Mouse (Mus musculus) heart, embryonic 13.5 days (tissue): ENCODE results near the gene Kcnk10. TPM values are rescaled to one million over a fixed set of nuclear protein-coding genes. Genes with fewer than 3 reads are reported as not detected.

Experiments used
- ATAC-seq: fragments of 200-750 bp; cut with Nextera tagmentation; 2 replicates; pipeline ENCODE4 v1.8.0; 2017; ENCODE audit warnings: moderate TSS enrichment; ENCODE audit not compliant: insufficient number of reproducible peaks, low FRiP score, low TSS enrichment; ENCODE audit errors: extremely low read depth
- H3K27ac ChIP-seq: fragments of 300-500 bp; sonication (generic); replicated peaks from 2 replicates; pipeline ENCODE4 v1.5.1; 2015; ENCODE audit warnings: moderate library complexity, mild to moderate bottlenecking, inconsistent platforms
- H3K27me3 ChIP-seq: fragments of 300-500 bp; sonication (generic); replicated peaks from 2 replicates; pipeline ENCODE4 v1.6.1; 2015; ENCODE audit warnings: mild to moderate bottlenecking, inconsistent platforms
- H3K36me3 ChIP-seq: fragments of 300-500 bp; sonication (generic); 2 replicates; pipeline ENCODE4 v1.6.1; 2015; ENCODE audit warnings: mild to moderate bottlenecking, inconsistent platforms
- H3K4me1 ChIP-seq: fragments of 300-500 bp; sonication (generic); 2 replicates; pipeline ENCODE4 v1.6.1; 2015; ENCODE audit warnings: inconsistent platforms
- H3K4me2 ChIP-seq: fragments of 300-500 bp; sonication (generic); 2 replicates; pipeline ENCODE4 v1.6.1; 2015; ENCODE audit warnings: inconsistent platforms, mild to moderate bottlenecking, moderate library complexity
- H3K4me3 ChIP-seq: fragments of 300-500 bp; sonication (generic); 2 replicates; pipeline ENCODE4 v1.5.1; 2015; ENCODE audit warnings: moderate library complexity, mild to moderate bottlenecking, inconsistent platforms
- H3K9ac ChIP-seq: fragments of 300-500 bp; sonication (generic); 2 replicates; pipeline ENCODE4 v1.6.1; 2015; ENCODE audit warnings: inconsistent platforms, mild to moderate bottlenecking, moderate library complexity
- H3K9me3 ChIP-seq: fragments of 300-500 bp; sonication (generic); 2 replicates; pipeline ENCODE4 v1.6.1; 2016; ENCODE audit warnings: inconsistent platforms
- WGBS: fragments of 180-500 bp; shearing (Covaris S2); methylation state at CpG from one replicate; pipeline ENCODE4 v1.1.7; 2015; ENCODE audit warnings: mixed read lengths; 5-methylcytosine and 5-hydroxymethylcytosine counted together
- polyA plus RNA-seq: library from polyadenylated mRNA; unstranded; fragments of >200 nt; fragmentation: Nextera tagmentation; extraction: Ambion mirVana; gene quantifications from 2 replicates; pipeline ENCODE4 v1.2.1, GENCODE M21; 2015

The Kcnk10 gene
- polyA plus RNA-seq, 1 experiment from 2014 or later: 0.08 TPM

- H3K4me2 ChIP-seq: no peak overlapping the region
- H3K27ac ChIP-seq: no peak overlapping the region
- no peaks in the 10 kb centered on the region for H3K36me3 ChIP-seq
- no peak for ATAC-seq
- H3K27me3 ChIP-seq: no peaks in the 10 kb centered on the region
- H3K9me3 ChIP-seq: no peaks in the 10 kb centered on the region
- no peak overlapping the region for H3K9ac ChIP-seq
- H3K4me3 ChIP-seq: no peak overlapping the region
- H3K4me1 ChIP-seq: no peaks in the 10 kb centered on the region
- 66% methylated on average over 2 of the region's 2 CpGs for WGBS
Observed at GRCm38 (mm10) chr12:98481460-98481859, 96.7 kb downstream of the Kcnk10 start.

- Histone ChIP-seq H3K36me3 (no peaks in the 10 kb centered on the region), H3K4me3 (no peak overlapping the region), H3K4me2 (no peak overlapping the region), H3K27ac (no peak overlapping the region), H3K9me3 (no peaks in the 10 kb centered on the region), H3K27me3 (no peaks in the 10 kb centered on the region), H3K4me1 (no peaks in the 10 kb centered on the region), H3K9ac (no peak overlapping the region)
- WGBS: 72% methylated on average over 5 of the region's 5 CpGs
- no peak for ATAC-seq
Observed at GRCm38 (mm10) chr12:98481048-98481447, 97.1 kb downstream of the Kcnk10 start.

- no peak overlapping the region for H3K9ac ChIP-seq
- H3K4me2 ChIP-seq: no peak overlapping the region
- no peaks in the 10 kb centered on the region for H3K4me1 ChIP-seq
- WGBS: 61% methylated on average over 8 of the region's 8 CpGs
- no peaks in the 10 kb centered on the region for H3K27me3 ChIP-seq
- no peak overlapping the region for H3K4me3 ChIP-seq
- H3K9me3 ChIP-seq: no peaks in the 10 kb centered on the region
- no peak overlapping the region for H3K27ac ChIP-seq
- no peaks in the 10 kb centered on the region for H3K36me3 ChIP-seq
- ATAC-seq: no peak
Observed at GRCm38 (mm10) chr12:98477673-98478461, 100.2 kb downstream of the Kcnk10 start.

GRCm38 (mm10) chr12:98471232-98471631 lies 106.9 kb downstream of the Kcnk10 start:
- no peak overlapping the region for H3K4me3 ChIP-seq
- no peaks in the 10 kb centered on the region for H3K4me1 ChIP-seq
- no peak overlapping the region for H3K4me2 ChIP-seq
- H3K27me3 ChIP-seq: no peaks in the 10 kb centered on the region
- no peak overlapping the region for H3K9ac ChIP-seq
- WGBS: 60% methylated on average over 5 of the region's 5 CpGs
- H3K36me3 ChIP-seq: no peaks in the 10 kb centered on the region
- ATAC-seq: no peak
- no peak overlapping the region for H3K27ac ChIP-seq
- no peaks in the 10 kb centered on the region for H3K9me3 ChIP-seq

DNA sequence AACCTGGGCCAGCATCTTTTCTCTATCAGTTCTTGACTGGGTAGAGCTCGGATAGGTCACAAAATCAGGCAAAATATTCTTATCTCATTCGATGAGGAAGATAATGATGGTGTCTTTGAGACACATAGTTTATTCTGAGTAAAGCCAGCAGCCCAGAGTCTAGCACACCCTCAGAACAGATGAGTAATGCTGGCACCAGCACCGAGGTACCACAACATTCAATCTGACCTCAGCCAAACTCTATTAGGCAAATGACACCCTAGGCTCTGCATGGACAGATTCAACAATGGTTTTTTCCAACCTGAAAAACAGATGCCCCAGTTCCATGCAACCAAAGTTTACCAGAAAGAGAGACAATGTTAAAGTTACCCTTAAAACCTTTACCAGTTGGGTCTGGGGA lies 108.0 kb downstream of the Kcnk10 start:
- WGBS: 64% methylated on average over 3 of the region's 3 CpGs
- no peak overlapping the region for H3K9ac ChIP-seq
- ATAC-seq: no peak
- H3K9me3 ChIP-seq: no peaks in the 10 kb centered on the region
- H3K4me2 ChIP-seq: no peak overlapping the region
- H3K36me3 ChIP-seq: no peaks in the 10 kb centered on the region
- H3K4me3 ChIP-seq: no peak overlapping the region
- no peaks in the 10 kb centered on the region for H3K4me1 ChIP-seq
- H3K27me3 ChIP-seq: no peaks in the 10 kb centered on the region
- H3K27ac ChIP-seq: no peak overlapping the region

DNA sequence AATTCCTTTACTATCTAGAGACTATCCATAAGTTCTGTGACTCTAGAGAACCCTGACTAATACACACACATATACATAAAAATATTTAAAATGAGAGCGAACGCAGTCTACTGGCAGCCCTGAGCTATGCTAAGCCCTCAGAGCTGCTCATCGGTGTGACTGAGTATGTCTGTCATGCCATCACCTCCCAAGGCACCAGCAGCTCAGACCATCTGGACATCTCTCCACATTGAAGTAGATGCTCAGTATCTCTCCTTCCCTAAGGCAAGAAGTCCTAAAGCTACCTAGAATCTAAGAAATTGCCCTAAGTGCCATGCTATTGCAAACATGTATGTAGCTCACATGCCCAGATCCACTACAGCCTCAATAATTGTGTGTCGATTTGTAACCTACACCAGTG lies 110.3 kb downstream of the Kcnk10 start:
- no peak for ATAC-seq
- H3K4me2 ChIP-seq: no peak overlapping the region
- no peak overlapping the region for H3K27ac ChIP-seq
- no peaks in the 10 kb centered on the region for H3K27me3 ChIP-seq
- no peaks in the 10 kb centered on the region for H3K4me1 ChIP-seq
- no peak overlapping the region for H3K4me3 ChIP-seq
- no peaks in the 10 kb centered on the region for H3K36me3 ChIP-seq
- no peak overlapping the region for H3K9ac ChIP-seq
- 89% methylated on average over 4 of the region's 4 CpGs for WGBS
- H3K9me3 ChIP-seq: no peaks in the 10 kb centered on the region

DNA sequence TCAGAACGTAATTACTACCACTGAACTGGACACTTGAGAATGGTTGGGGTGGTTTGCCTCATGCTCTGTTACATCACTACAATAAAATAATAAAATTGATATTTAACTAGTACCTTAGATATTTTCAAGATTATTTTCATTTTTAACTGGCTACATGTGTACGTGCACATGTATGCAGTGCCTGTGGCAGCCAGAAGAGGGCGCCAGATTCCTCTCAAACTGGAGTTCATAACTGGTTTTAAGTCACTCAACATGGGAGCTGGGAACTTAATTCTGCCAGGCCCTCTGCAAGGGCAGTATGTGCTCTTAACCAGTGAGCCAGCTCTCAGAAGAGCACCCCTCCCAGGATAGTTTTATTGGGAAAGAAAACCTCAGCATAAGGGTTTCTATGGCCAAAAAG lies 118.2 kb downstream of the Kcnk10 start:
- no peak for ATAC-seq
- 44% methylated on average over 3 of the region's 3 CpGs for WGBS
- Histone ChIP-seq H3K27ac (no peak overlapping the region), H3K9me3 (no peaks in the 10 kb centered on the region), H3K4me1 (no peaks in the 10 kb centered on the region), H3K27me3 (no peaks in the 10 kb centered on the region), H3K36me3 (no peaks in the 10 kb centered on the region), H3K4me3 (no peak overlapping the region), H3K9ac (no peak overlapping the region), H3K4me2 (no peak overlapping the region)

DNA sequence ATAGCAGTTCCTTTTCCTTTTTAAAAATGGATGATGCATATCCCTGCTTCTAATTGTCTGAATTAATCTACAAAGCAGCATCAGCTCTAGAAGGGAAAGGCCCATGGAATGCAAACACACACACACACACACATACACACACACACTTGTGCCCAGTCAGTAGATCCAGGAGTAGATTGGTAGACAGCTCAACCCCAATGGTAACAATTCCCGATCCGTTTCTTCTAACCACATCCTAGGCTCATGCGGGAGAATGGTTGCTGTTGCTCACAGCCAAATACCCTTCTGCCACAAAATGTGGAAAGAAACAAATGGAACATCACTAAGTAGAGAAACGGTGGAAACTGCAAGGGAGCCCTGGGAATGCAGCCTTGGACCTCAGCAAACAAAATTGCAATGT lies 119.2 kb downstream of the Kcnk10 start:
- no peaks in the 10 kb centered on the region for H3K9me3 ChIP-seq
- WGBS: 73% methylated on average over 4 of the region's 4 CpGs
- H3K27ac ChIP-seq: no peak overlapping the region
- no peaks in the 10 kb centered on the region for H3K27me3 ChIP-seq
- H3K36me3 ChIP-seq: no peaks in the 10 kb centered on the region
- H3K4me2 ChIP-seq: no peak overlapping the region
- no peak overlapping the region for H3K4me3 ChIP-seq
- no peak for ATAC-seq
- no peaks in the 10 kb centered on the region for H3K4me1 ChIP-seq
- H3K9ac ChIP-seq: no peak overlapping the region

DNA sequence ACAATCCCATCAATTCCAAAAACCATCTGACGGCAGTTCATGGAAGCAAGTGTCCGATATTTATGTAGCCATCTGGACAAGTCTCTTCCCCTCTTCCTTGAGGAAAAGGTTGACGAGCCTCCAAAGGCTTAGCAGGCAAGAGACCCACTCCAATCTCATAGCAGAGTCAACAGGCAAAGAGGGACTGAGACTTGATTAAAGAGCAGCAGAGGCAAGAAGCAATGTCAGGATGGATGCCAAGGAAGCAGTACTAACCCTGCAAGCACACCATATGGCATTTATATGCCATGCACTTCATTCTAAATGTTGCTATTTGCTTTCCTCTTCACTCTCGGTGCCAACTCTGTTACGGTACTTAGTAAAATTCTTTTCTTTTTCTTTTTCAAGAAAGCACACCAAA lies 119.6 kb downstream of the Kcnk10 start:
- Histone ChIP-seq H3K4me1 (no peaks in the 10 kb centered on the region), H3K9me3 (no peaks in the 10 kb centered on the region), H3K27me3 (no peaks in the 10 kb centered on the region), H3K4me3 (no peak overlapping the region), H3K27ac (no peak overlapping the region), H3K4me2 (no peak overlapping the region), H3K36me3 (no peaks in the 10 kb centered on the region), H3K9ac (no peak overlapping the region)
- ATAC-seq: no peak
- whole genome bisulfite sequencing: 79% methylated on average over 5 of the region's 5 CpGs

DNA sequence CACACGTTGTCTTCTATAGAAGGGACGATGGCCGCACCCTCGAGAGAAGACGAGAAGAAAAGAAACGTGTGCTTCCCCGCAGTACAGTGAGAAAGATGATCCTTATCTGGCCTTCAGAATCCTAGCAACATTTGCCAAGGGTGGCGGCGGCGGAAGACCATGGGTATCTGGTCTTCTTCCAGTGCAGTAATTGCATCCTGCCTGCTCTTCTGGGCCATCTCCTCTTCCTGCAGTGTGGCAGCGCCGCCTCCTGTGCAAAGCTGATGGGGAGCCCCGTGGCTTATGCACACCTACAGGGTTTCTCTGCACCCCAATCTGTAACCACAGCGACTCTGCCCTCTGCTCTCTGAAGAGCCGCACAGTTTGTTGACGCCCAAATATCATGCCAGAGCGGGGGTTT lies 124.9 kb downstream of the Kcnk10 start:
- no peaks in the 10 kb centered on the region for H3K4me1 ChIP-seq
- no peaks in the 10 kb centered on the region for H3K27me3 ChIP-seq
- no peak overlapping the region for H3K4me3 ChIP-seq
- H3K9me3 ChIP-seq: no peaks in the 10 kb centered on the region
- no peak for ATAC-seq
- no peak overlapping the region for H3K9ac ChIP-seq
- H3K27ac ChIP-seq: no peak overlapping the region
- H3K36me3 ChIP-seq: no peaks in the 10 kb centered on the region
- WGBS: 80% methylated on average over 17 of the region's 17 CpGs
- no peak overlapping the region for H3K4me2 ChIP-seq

DNA sequence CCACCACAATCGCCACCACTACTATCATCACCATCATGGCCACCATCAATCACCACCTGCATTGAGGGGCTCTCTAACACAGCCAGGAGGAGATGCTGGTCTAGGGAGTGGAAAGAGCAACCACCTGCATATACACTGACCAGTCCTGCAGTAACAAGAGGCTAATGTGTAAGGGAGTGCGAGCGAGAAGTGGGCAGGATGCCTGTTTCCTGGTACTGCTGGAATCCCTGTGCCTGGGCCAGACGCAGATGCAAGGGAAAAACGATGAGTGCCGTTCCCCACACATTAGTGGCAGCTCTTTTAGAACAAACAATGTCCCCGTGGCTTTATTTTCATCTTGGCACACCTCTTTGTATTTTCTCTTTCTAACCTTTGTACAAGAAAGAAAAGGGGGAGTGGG lies 125.5 kb downstream of the Kcnk10 start:
- no peaks in the 10 kb centered on the region for H3K27me3 ChIP-seq
- no peaks in the 10 kb centered on the region for H3K4me1 ChIP-seq
- H3K9ac ChIP-seq: no peak overlapping the region
- WGBS: 80% methylated on average over 7 of the region's 7 CpGs
- no peaks in the 10 kb centered on the region for H3K9me3 ChIP-seq
- no peak overlapping the region for H3K4me3 ChIP-seq
- H3K36me3 ChIP-seq: no peaks in the 10 kb centered on the region
- no peak for ATAC-seq
- H3K27ac ChIP-seq: no peak overlapping the region
- H3K4me2 ChIP-seq: no peak overlapping the region

GRCm38 (mm10) chr12:98445637-98446036 lies 132.5 kb downstream of the Kcnk10 start:
- Histone ChIP-seq H3K4me1 (no peaks in the 10 kb centered on the region), H3K9ac (no peak overlapping the region), H3K36me3 (no peaks in the 10 kb centered on the region), H3K27me3 (no peaks in the 10 kb centered on the region), H3K27ac (no peak overlapping the region), H3K9me3 (no peaks in the 10 kb centered on the region), H3K4me2 (no peak overlapping the region), H3K4me3 (no peak overlapping the region)
- WGBS: 60% methylated on average over 5 of the region's 5 CpGs
- ATAC-seq: no peak
